8 mouse cellular contexts compared by ENCODE assay signal in genomic region chr11:80779527-80780344, GRCm38 (mm10). TPM values are rescaled to one million over a fixed set of nuclear protein-coding genes. Genes with fewer than 3 reads are reported as not detected.
DNase-seq lines count a peak whose midpoint lies in the region; ATAC-seq and TF ChIP-seq lines count a peak whose summit lies in the region.

Gene Myo1d (minus strand): TSS chr11:80780025.

- peak within 1 kb of the TSS; percentile 60 for H3K9ac ChIP-seq in embryonic facial prominence, embryonic 15.5 days
- H3K9ac ChIP-seq in limb, embryonic 12.5 days (replicated peaks) = peak within 1 kb of the TSS; percentile 67
- H3K9ac ChIP-seq in midbrain, embryonic 15.5 days = peak within 1 kb of the TSS; percentile 51

- peak; percentile 30 for TF ChIP-seq CTCF in bone marrow macrophage, adult 2 months (IDR thresholded peaks at IDR 0.05; ENCODE audit: low read depth, low read length)

- no peak for TF ChIP-seq POLR2A in bone marrow macrophage, adult 2 months (IDR thresholded peaks at IDR 0.05; ENCODE audit: borderline replicate concordance, low read depth, low read length)

- peaks cover 10% of the 10 kb centered on the region for H3K4me1 ChIP-seq in bone marrow macrophage, adult 2 months (ENCODE audit: control insufficient read depth, insufficient read depth, low read length)
- peaks cover 8% of the 10 kb centered on the region for H3K4me1 ChIP-seq in embryonic facial prominence, embryonic 15.5 days
- peaks cover 17% of the 10 kb centered on the region for H3K4me1 ChIP-seq in limb, embryonic 12.5 days (replicated peaks)
- H3K4me1 ChIP-seq in midbrain, embryonic 15.5 days = peaks cover 7% of the 10 kb centered on the region; the same call in 1 of the 2 replicates

- peak within 1 kb of the TSS; percentile 91 for H3K4me2 ChIP-seq in embryonic facial prominence, embryonic 15.5 days (replicated peaks)
- H3K4me2 ChIP-seq in limb, embryonic 12.5 days = peak within 1 kb of the TSS; percentile 85
- H3K4me2 ChIP-seq in midbrain, embryonic 15.5 days = peak within 1 kb of the TSS; percentile 85

- WGBS in embryonic facial prominence, embryonic 15.5 days = under 1% methylated on average over 69 of the region's 87 CpGs
- WGBS in limb, embryonic 12.5 days = under 1% methylated on average over 84 of the region's 87 CpGs
- WGBS in midbrain, embryonic 15.5 days = under 1% methylated on average over 60 of the region's 87 CpGs

- no peaks in the 10 kb centered on the region for H3K27me3 ChIP-seq in embryonic facial prominence, embryonic 15.5 days
- H3K27me3 ChIP-seq in limb, embryonic 12.5 days = 0 out of 2 replicates have a peak, but pooled peaks cover 3% of the 10 kb centered on the region
- peaks cover 4% of the 10 kb centered on the region; the same call in 1 of the 2 replicates for H3K27me3 ChIP-seq in midbrain, embryonic 15.5 days (replicated peaks)

- no peaks in the 10 kb centered on the region for H3K9me3 ChIP-seq in embryonic facial prominence, embryonic 15.5 days (replicated peaks)
- no peaks in the 10 kb centered on the region for H3K9me3 ChIP-seq in limb, embryonic 12.5 days
- H3K9me3 ChIP-seq in midbrain, embryonic 15.5 days = no peaks in the 10 kb centered on the region

- no peaks in the 10 kb centered on the region for H3K36me3 ChIP-seq in embryonic facial prominence, embryonic 15.5 days
- no peaks in the 10 kb centered on the region for H3K36me3 ChIP-seq in limb, embryonic 12.5 days
- no peaks in the 10 kb centered on the region for H3K36me3 ChIP-seq in midbrain, embryonic 15.5 days (replicated peaks)

- peak; percentile 79 for DNase-seq in 3T3-L1 (ENCODE audit: low read depth, low spot score)
- peak; percentile 84 for DNase-seq in heart, adult 8-10 months (ENCODE audit: low spot score)
- DNase-seq in kidney, adult 8-10 months = peak; percentile 86 to 90
- peak; percentile 76 to 86 for DNase-seq in spleen, adult 18-20 months

- H3K4me3 ChIP-seq in bone marrow macrophage, adult 2 months (ENCODE audit: insufficient read depth, low read length) = peak within 1 kb of the TSS; percentile 53
- peak within 1 kb of the TSS; percentile 76 for H3K4me3 ChIP-seq in embryonic facial prominence, embryonic 15.5 days (replicated peaks)
- peak within 1 kb of the TSS; percentile 73 for H3K4me3 ChIP-seq in limb, embryonic 12.5 days (replicated peaks)
- peak within 1 kb of the TSS; percentile 58 for H3K4me3 ChIP-seq in midbrain, embryonic 15.5 days

- peak; percentile 97 for ATAC-seq in embryonic facial prominence, embryonic 15.5 days (ENCODE audit: insufficient number of reproducible peaks, low FRiP score, low TSS enrichment, low read depth)
- ATAC-seq in limb, embryonic 12.5 days (ENCODE audit: insufficient number of reproducible peaks, insufficient read depth, low FRiP score, low TSS enrichment, low read depth) = peak; percentile 92
- peak; percentile 96 for ATAC-seq in midbrain, embryonic 15.5 days (replicated peaks)

- H3K27ac ChIP-seq in bone marrow macrophage, adult 2 months (ENCODE audit: insufficient read depth, low read depth, low read length) = no peak within 1 kb of the TSS
- H3K27ac ChIP-seq in embryonic facial prominence, embryonic 15.5 days (replicated peaks) = peak within 1 kb of the TSS; percentile 79
- peak within 1 kb of the TSS; percentile 64; the same call in 1 of the 2 replicates for H3K27ac ChIP-seq in limb, embryonic 12.5 days
- no peak within 1 kb of the TSS for H3K27ac ChIP-seq in midbrain, embryonic 15.5 days

RNA-seq across cellular contexts. Expression of gene Myo1d, which starts in this region (rescaled TPM):
- 0.75 and 0.79 TPM in 2 replicates for polyA plus RNA-seq in bone marrow macrophage, adult 2 months (2012; ENCODE audit: insufficient read depth, insufficient read length, missing spikeins)
- 12.0 and 12.2 TPM in 2 replicates for polyA plus RNA-seq in embryonic facial prominence, embryonic 15.5 days (2015; fragmentation: Nextera tagmentation; extraction: Ambion mirVana)
- total RNA-seq in heart, adult 8-10 months (2022) = 10 to 100 TPM in 1 of 4 experiments, 1 to 10 TPM in 3; 7.4 to 10.4 (median 9.5) TPM
- polyA plus RNA-seq in limb, embryonic 12.5 days (2016; fragmentation: Nextera tagmentation; extraction: Ambion mirVana) = 5.6 and 6.3 TPM in 2 replicates
- 2.3 and 2.7 TPM in 2 replicates for polyA plus RNA-seq in midbrain, embryonic 15.5 days (2015; fragmentation: Nextera tagmentation; extraction: Ambion mirVana)

Comparison
In these comparisons a context has a peak if more than half of its experiments do, and no peak if none do; other contexts are left out.
1. H3K27ac ChIP-seq: peak in embryonic facial prominence, embryonic 15.5 days (single experiment) and limb, embryonic 12.5 days (single experiment); none in bone marrow macrophage, adult 2 months (single experiment) and midbrain, embryonic 15.5 days (single experiment).
2. Peak in every context shown above with its lines, with median percentiles within 50 percentile points of each other: DNase-seq, H3K4me3 ChIP-seq, ATAC-seq, H3K4me2 ChIP-seq and H3K9ac ChIP-seq.